ENCODE assay signal across 10 mouse cellular contexts in genomic region chr12:112498683-112499082, GRCm38 (mm10). TPM values are rescaled to one million over a fixed set of nuclear protein-coding genes. Genes with fewer than 3 reads are reported as not detected.
DNase-seq lines count a peak whose midpoint lies in the region; ATAC-seq and TF ChIP-seq lines count a peak whose summit lies in the region.
"Had no signal": no experiment of that assay in that cellular context is flagged by ENCODE, and none has a peak within 500 bp of the region (broad histone marks: within the 10 kb centered on the region; RNA-seq: fewer than 3 reads in every experiment).

No protein-coding gene starts in this region.

- H3K27me3 ChIP-seq in heart, adult 2 months (ENCODE audit: control insufficient read depth, insufficient read depth, low read length) = no peaks in the 10 kb centered on the region
- 0 out of 2 replicates have a peak, but pooled peaks cover 4% of the 10 kb centered on the region for H3K27me3 ChIP-seq in midbrain, postnatal 0 days (ENCODE audit: insufficient read depth, low read length)
- no peaks in the 10 kb centered on the region for H3K27me3 ChIP-seq in midbrain, embryonic 15.5 days (replicated peaks)
- H3K27me3 ChIP-seq: Patski had no signal

- TF ChIP-seq POLR2A in heart, adult 2 months (IDR thresholded peaks at IDR 0.05; ENCODE audit: insufficient read depth, low read depth, low read length) = no peak

- no peak overlapping the region for H3K4me2 ChIP-seq in midbrain, postnatal 0 days (ENCODE audit: low read depth, low read length, poor library complexity, severe bottlenecking)
- no peak overlapping the region for H3K4me2 ChIP-seq in midbrain, embryonic 15.5 days

- WGBS in heart, adult 2 months = 57% methylated on average over 11 of the region's 11 CpGs
- 39% methylated on average over 11 of the region's 11 CpGs for WGBS in midbrain, postnatal 0 days
- WGBS in midbrain, embryonic 15.5 days = 46% methylated on average over 11 of the region's 11 CpGs

- TF ChIP-seq CTCF in heart, adult 2 months (IDR thresholded peaks at IDR 0.05) = peak; percentile 62
- TF ChIP-seq CTCF in midbrain, postnatal 0 days (IDR thresholded peaks at IDR 0.05) = peak; percentile 65

- no peak overlapping the region for H3K27ac ChIP-seq in heart, adult 2 months
- no peak overlapping the region for H3K27ac ChIP-seq in midbrain, postnatal 0 days (ENCODE audit: low read depth, low read length)
- H3K27ac ChIP-seq in midbrain, embryonic 15.5 days = no peak overlapping the region

- H3K9ac ChIP-seq in heart, adult 2 months (ENCODE audit: low read depth, low read length) = no peak overlapping the region
- no peak overlapping the region for H3K9ac ChIP-seq in midbrain, postnatal 0 days (replicated peaks; ENCODE audit: low read length, poor library complexity, severe bottlenecking)
- H3K9ac ChIP-seq in midbrain, embryonic 15.5 days = no peak overlapping the region

- no peak for TF ChIP-seq EP300 in heart, adult 2 months (IDR thresholded peaks at IDR 0.05; ENCODE audit: insufficient read depth, low read depth, low read length)

- H3K9me3 ChIP-seq in midbrain, postnatal 0 days (ENCODE audit: low read length) = no peaks in the 10 kb centered on the region
- no peaks in the 10 kb centered on the region for H3K9me3 ChIP-seq in midbrain, embryonic 15.5 days

- intact Hi-C loops in heart, adult 2 months (cut with DNase I) = loop anchor here (2.0 kb wide), 1 partner anchor 44 kb away; no protein-coding TSS in a partner anchor

- H3K36me3 ChIP-seq in heart, adult 2 months (ENCODE audit: control insufficient read depth, insufficient read depth, low read length) = no peaks in the 10 kb centered on the region
- H3K36me3 ChIP-seq in midbrain, postnatal 0 days (ENCODE audit: insufficient read depth, low read length) = no peaks in the 10 kb centered on the region
- no peaks in the 10 kb centered on the region for H3K36me3 ChIP-seq in midbrain, embryonic 15.5 days (replicated peaks)

- no peak for ATAC-seq in midbrain, postnatal 0 days (ENCODE audit: low FRiP score)
- ATAC-seq in midbrain, embryonic 15.5 days (replicated peaks) = no peak
- ATAC-seq: Patski had no signal

- no peak overlapping the region for H3K4me3 ChIP-seq in heart, adult 2 months
- H3K4me3 ChIP-seq in midbrain, postnatal 0 days (ENCODE audit: low read depth, low read length) = no peak overlapping the region
- H3K4me3 ChIP-seq in midbrain, embryonic 15.5 days = no peak overlapping the region

- no peaks in the 10 kb centered on the region for H3K4me1 ChIP-seq in heart, adult 2 months (ENCODE audit: control insufficient read depth, insufficient read depth, low read length)
- H3K4me1 ChIP-seq in midbrain, postnatal 0 days (ENCODE audit: insufficient read depth, low read length) = no peaks in the 10 kb centered on the region
- H3K4me1 ChIP-seq in midbrain, embryonic 15.5 days = 0 out of 2 replicates have a peak, but pooled peaks cover 7% of the 10 kb centered on the region

- H3K79me2 ChIP-seq in heart, adult 2 months (replicated peaks; ENCODE audit: control insufficient read depth, insufficient read depth, low read length) = no peaks in the 10 kb centered on the region

- no peak for DNase-seq in heart, adult 2 months
- DNase-seq in heart, adult 9 months (ENCODE audit: low spot score in 2 of 2) = no peak
- no peak for DNase-seq in midbrain, postnatal 0 days (ENCODE audit: low spot score)
- DNase-seq in embryo, embryonic 11 days = peak; percentile 49
- peak; percentile 60 for DNase-seq in right cerebral cortex, postnatal 14 days
- no peak for DNase-seq in ovary, postnatal 36 days (ENCODE audit: low spot score)
- no peak for DNase-seq in cerebellum, adult 8-10 months

RNA-seq across cellular contexts. Expression of gene A530016L24Rik, which starts 9.4 kb away (rescaled TPM):
- total RNA-seq in heart, adult 2 months (2021) = 10 to 100 TPM; 34.7 to 38.6 TPM
- polyA plus RNA-seq in heart, adult 2 months (2012; rRNA removed) = 52.9 and 63.1 TPM in 2 replicates
- total RNA-seq in midbrain, postnatal 0 days (2014; rRNA removed) = 0.05 TPM in 1 of 2 replicates, not detected in the other
- 0.05 TPM in 1 of 2 replicates, not detected in the other for polyA plus RNA-seq in midbrain, postnatal 0 days (2015; fragmentation: Nextera tagmentation; extraction: Ambion mirVana)
- 0.22 and 0.24 TPM in 2 replicates for polyA plus RNA-seq in midbrain, embryonic 15.5 days (2015; fragmentation: Nextera tagmentation; extraction: Ambion mirVana)
- polyA plus RNA-seq: limb, embryonic 11.5 days had no signal

RNA-seq across cellular contexts. Expression of gene Tmem179, which starts 17.9 kb away (rescaled TPM):
- not detected for total RNA-seq in heart, adult 2 months (2021)
- 0.44 and 0.62 TPM in 2 replicates for polyA plus RNA-seq in heart, adult 2 months (2012; rRNA removed)
- 118 and 132 TPM in 2 replicates for total RNA-seq in midbrain, postnatal 0 days (2014; rRNA removed)
- polyA plus RNA-seq in midbrain, postnatal 0 days (2015; fragmentation: Nextera tagmentation; extraction: Ambion mirVana) = 124 and 126 TPM in 2 replicates
- 87.0 and 90.2 TPM in 2 replicates for polyA plus RNA-seq in midbrain, embryonic 15.5 days (2015; fragmentation: Nextera tagmentation; extraction: Ambion mirVana)

Comparison
In these comparisons a context has a peak if more than half of its experiments do, and no peak if none do; other contexts are left out.
1. DNase-seq: peak in embryo, embryonic 11 days (single experiment) and right cerebral cortex, postnatal 14 days (single experiment); none in heart, adult 2 months (0 of 2), heart, adult 9 months (0 of 2), midbrain, postnatal 0 days (single experiment), ovary, postnatal 36 days (single experiment) and cerebellum, adult 8-10 months (single experiment).
2. RNA of gene A530016L24Rik, which starts 9.4 kb away (polyA plus RNA-seq): 52.9 to 63.1 TPM in heart, adult 2 months; 0.22 to 0.24 TPM in midbrain, embryonic 15.5 days and 0.05 TPM in midbrain, postnatal 0 days; every median in the first group is over 10 times any median in the second.
3. RNA of gene Tmem179, which starts 17.9 kb away (polyA plus RNA-seq): 124 to 126 TPM in midbrain, postnatal 0 days and 87.0 to 90.2 TPM in midbrain, embryonic 15.5 days; 0.44 to 0.62 TPM in heart, adult 2 months; every median in the first group is over 10 times any median in the second.